Mouse (Mus musculus) stomach, embryonic 16.5 days (tissue): Measurements from ENCODE around the gene Ccl1. TPM values are rescaled to one million over a fixed set of nuclear protein-coding genes. Genes with fewer than 3 reads are reported as not detected.

ENCODE experiments used
- ATAC-seq: fragments of 200-750 bp; cut with Nextera tagmentation; 2 replicates; pipeline ENCODE4 v1.8.0; 2017; ENCODE audit warnings: moderate number of reproducible peaks, moderate TSS enrichment; ENCODE audit not compliant: insufficient read depth, low FRiP score
- H3K27ac ChIP-seq: fragments of 300-500 bp; sonication (generic); 2 replicates; pipeline ENCODE4 v1.5.1; 2014; ENCODE audit warnings: low read length
- H3K27me3 ChIP-seq: fragments of 300-500 bp; sonication (generic); 2 replicates; pipeline ENCODE4 v1.6.1; 2014; ENCODE audit warnings: low read length, control low read depth, mixed read lengths; ENCODE audit not compliant: control insufficient read depth, insufficient read depth
- H3K36me3 ChIP-seq: fragments of 300-500 bp; sonication (generic); 2 replicates; pipeline ENCODE4 v1.6.1; 2014; ENCODE audit warnings: low read length; ENCODE audit not compliant: control insufficient read depth, insufficient read depth
- H3K4me1 ChIP-seq: fragments of 300-500 bp; sonication (generic); 2 replicates; pipeline ENCODE4 v1.6.1; 2014; ENCODE audit warnings: low read length, control low read depth, mixed read lengths; ENCODE audit not compliant: control insufficient read depth, insufficient read depth
- H3K4me2 ChIP-seq: fragments of 300-500 bp; sonication (generic); 2 replicates; pipeline ENCODE4 v1.6.1; 2014; ENCODE audit warnings: low read depth, low read length, mixed read lengths
- H3K4me3 ChIP-seq: fragments of 300-500 bp; sonication (generic); replicated peaks from 2 replicates; pipeline ENCODE4 v1.5.1; 2014; ENCODE audit warnings: mild to moderate bottlenecking, low read length
- H3K9ac ChIP-seq: fragments of 300-500 bp; sonication (generic); 2 replicates; pipeline ENCODE4 v1.6.1; 2014; ENCODE audit warnings: low read length
- H3K9me3 ChIP-seq: fragments of 300-500 bp; sonication (generic); replicated peaks from 2 replicates; pipeline ENCODE4 v1.6.1; 2016; ENCODE audit warnings: low read length, control low read depth; ENCODE audit not compliant: control insufficient read depth
- WGBS: fragments of 180-500 bp; shearing (Covaris S2); extraction: QIAGEN DNeasy Blood & Tissue Kit; methylation state at CpG from one replicate; pipeline ENCODE4 v1.1.7; 2014; 5-methylcytosine and 5-hydroxymethylcytosine counted together
- polyA plus RNA-seq: library from polyadenylated mRNA; unstranded; fragments of >200 nt; fragmentation: Nextera tagmentation; extraction: Ambion mirVana; gene quantifications from 2 replicates; pipeline ENCODE4 v1.2.1, GENCODE M21; 2015

The Ccl1 gene
- polyA plus RNA-seq, 1 experiment from 2014 or later, result not detected

DNA sequence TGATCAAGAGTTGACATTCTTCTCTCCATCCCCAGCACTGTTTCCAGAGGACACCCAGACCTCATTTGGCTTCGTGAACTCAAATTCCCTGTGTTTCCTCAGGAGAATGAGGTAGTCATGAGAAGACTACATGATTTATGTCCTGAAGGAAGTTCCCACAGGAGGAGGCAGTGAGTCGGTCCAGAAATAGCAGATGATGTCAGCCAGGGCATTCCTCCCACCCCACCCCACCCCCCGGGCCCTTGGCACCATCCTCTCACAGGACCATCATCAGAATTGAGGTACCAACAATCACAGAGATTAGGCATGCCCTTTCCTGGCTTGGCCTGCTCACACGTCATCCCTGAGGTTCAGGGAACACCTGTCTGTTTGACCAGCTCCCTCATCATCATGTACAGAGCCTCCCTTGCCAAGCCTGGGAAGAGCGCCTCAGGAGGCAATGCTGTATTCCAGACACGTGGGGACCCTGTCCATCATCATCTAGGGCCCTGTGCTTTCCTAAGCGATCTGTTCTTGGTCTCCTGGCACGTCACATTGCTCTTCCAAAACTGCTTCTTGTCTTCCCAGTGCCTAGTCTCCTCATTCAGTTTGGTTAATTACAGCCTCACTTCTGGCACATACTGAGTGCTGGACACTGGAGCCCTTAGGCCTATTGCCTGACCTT lies 31.2 kb downstream of the Ccl1 start:
- Histone ChIP-seq H3K27ac (no peak overlapping the region), H3K4me1 (no peaks in the 10 kb centered on the region), H3K36me3 (no peaks in the 10 kb centered on the region), H3K4me2 (no peak overlapping the region), H3K27me3 (no peaks in the 10 kb centered on the region), H3K9ac (no peak overlapping the region), H3K4me3 (no peak overlapping the region), H3K9me3 (no peaks in the 10 kb centered on the region)
- WGBS, result 63% methylated on average over 8 of the region's 8 CpGs
- ATAC-seq, result no peak

DNA sequence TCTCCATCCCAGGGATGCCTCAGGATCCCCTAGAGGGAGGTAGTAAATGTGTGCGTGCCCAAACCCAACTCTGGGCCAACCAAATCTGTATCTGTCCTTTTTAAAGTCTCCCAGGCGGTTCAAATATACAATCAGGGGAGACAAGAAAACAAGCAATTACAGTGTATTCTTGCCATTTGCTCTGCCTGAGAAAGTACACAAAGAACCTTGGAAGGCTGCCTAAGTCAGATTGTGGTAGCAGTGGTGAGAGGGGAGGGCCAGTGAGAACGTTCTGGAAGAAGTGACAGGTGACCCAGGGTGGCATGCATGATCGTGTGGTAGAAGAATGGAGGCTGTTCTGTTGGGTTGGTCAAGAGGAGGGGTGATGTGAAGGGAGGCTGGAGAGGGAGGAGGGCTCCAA lies 46.4 kb downstream of the Ccl1 start:
- 40% methylated on average over 4 of the region's 4 CpGs for WGBS

DNA sequence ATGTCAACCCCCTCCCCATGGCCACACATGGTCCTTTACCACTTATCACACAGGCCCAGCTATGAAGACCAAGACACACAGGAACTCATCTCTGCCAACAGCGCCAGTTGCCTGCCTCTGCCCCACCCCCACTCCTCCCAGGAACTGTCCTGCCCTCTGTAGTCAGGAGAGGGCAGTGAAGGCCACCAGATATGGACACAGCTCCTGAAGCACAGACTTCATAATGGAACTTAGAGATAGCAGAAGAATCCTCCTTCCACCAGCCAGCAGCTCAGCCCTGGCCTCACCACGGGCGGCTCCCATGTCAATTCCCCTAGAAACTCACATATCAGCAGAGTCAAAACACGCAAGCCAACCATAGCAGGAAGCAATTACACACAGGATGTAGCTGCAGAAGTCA lies 49.9 kb downstream of the Ccl1 start:
- no peaks in the 10 kb centered on the region for H3K9me3 ChIP-seq
- no peak overlapping the region for H3K27ac ChIP-seq
- H3K36me3 ChIP-seq, result no peaks in the 10 kb centered on the region
- ATAC-seq, result no peak
- H3K9ac ChIP-seq, result no peak overlapping the region
- WGBS, result 12% methylated on average over 4 of the region's 4 CpGs
- H3K4me1 ChIP-seq, result no peaks in the 10 kb centered on the region
- H3K27me3 ChIP-seq, result no peaks in the 10 kb centered on the region
- no peak overlapping the region for H3K4me2 ChIP-seq
- no peak overlapping the region for H3K4me3 ChIP-seq

More for the DNA sequence above, 46.4 kb downstream of the Ccl1 start:
- no peaks in the 10 kb centered on the region for H3K4me1 ChIP-seq
- ATAC-seq, result no peak
- no peaks in the 10 kb centered on the region for H3K36me3 ChIP-seq
- H3K9ac ChIP-seq, result no peak overlapping the region
- no peak overlapping the region for H3K4me2 ChIP-seq
- no peak overlapping the region for H3K4me3 ChIP-seq
- H3K27ac ChIP-seq, result no peak overlapping the region
- H3K9me3 ChIP-seq, result no peaks in the 10 kb centered on the region
- no peaks in the 10 kb centered on the region for H3K27me3 ChIP-seq

DNA sequence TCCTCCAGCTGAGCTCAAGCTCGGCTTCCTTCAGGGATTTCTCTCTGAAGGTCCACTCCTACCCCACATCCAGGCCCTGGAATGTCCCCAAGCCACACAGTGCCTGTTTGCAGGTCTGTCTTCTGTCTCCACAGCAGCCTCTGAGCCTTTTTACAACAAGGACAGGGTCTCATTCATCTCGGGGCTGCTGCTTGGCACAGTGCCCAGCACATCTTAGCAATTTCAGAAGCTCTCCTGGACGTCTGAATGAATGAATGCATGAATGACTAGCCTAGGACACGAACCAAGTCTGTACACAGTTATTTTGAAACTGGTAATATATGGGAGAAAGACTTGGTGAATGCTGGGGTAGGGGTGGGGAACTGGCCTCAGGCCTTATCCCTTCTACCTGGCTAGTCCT lies 52.1 kb downstream of the Ccl1 start:
- no peak overlapping the region for H3K4me2 ChIP-seq
- 20% methylated on average over 4 of the region's 4 CpGs for WGBS
- no peak for ATAC-seq
- H3K4me1 ChIP-seq, result no peaks in the 10 kb centered on the region
- H3K9me3 ChIP-seq, result no peaks in the 10 kb centered on the region
- no peak overlapping the region for H3K9ac ChIP-seq
- no peaks in the 10 kb centered on the region for H3K27me3 ChIP-seq
- H3K4me3 ChIP-seq, result no peak overlapping the region
- H3K27ac ChIP-seq, result no peak overlapping the region
- no peaks in the 10 kb centered on the region for H3K36me3 ChIP-seq

DNA sequence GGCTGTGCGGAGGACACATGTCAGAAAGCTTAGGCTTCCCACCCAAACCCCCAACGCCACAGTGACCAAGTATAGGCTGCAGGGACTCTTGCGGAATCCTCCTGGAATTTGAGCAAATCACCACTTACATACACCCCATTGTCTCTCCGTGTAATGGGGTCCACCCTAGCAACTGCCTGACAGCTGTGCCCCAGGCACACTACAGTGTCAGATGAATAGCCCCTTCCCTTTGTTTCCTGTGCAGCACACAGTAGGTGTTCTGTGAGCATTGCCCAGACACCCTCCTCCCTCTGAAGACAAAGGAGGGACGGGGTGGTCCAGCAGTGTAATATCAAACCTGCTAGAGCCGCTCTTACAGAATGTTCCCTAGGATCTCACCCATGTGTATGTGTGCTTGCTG lies 54.2 kb downstream of the Ccl1 start:
- H3K27me3 ChIP-seq, result no peaks in the 10 kb centered on the region
- H3K4me2 ChIP-seq, result no peak overlapping the region
- no peak overlapping the region for H3K4me3 ChIP-seq
- H3K9ac ChIP-seq, result no peak overlapping the region
- no peaks in the 10 kb centered on the region for H3K9me3 ChIP-seq
- no peak overlapping the region for H3K27ac ChIP-seq
- WGBS, result 69% methylated on average over 6 of the region's 6 CpGs
- ATAC-seq, result no peak
- no peaks in the 10 kb centered on the region for H3K4me1 ChIP-seq
- H3K36me3 ChIP-seq, result no peaks in the 10 kb centered on the region

DNA sequence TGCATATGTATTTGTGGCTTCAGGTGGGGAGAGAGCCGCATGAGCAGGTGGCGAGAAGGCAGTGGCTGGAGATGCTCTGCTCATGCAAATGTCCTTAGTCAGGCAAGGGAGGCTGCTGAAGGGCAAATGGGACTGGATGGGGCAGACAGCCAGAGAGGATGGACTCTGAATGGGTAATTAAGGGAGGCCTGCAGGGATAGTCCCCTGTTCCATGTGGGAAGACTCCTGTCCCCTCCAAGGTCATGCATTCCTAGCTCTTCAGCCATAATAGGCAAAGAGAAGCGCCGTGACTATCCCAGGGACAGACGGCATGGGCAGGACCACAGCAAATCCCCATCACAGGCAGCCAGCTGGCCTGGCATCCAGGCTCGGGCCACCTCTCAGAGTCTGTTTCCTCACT lies 55.5 kb downstream of the Ccl1 start:
- Histone ChIP-seq H3K4me2 (no peak overlapping the region), H3K9me3 (no peaks in the 10 kb centered on the region), H3K9ac (no peak overlapping the region), H3K36me3 (no peaks in the 10 kb centered on the region), H3K4me3 (no peak overlapping the region), H3K27me3 (no peaks in the 10 kb centered on the region), H3K4me1 (no peaks in the 10 kb centered on the region), H3K27ac (no peak overlapping the region)
- WGBS, result 85% methylated on average over 6 of the region's 6 CpGs
- no peak for ATAC-seq

DNA sequence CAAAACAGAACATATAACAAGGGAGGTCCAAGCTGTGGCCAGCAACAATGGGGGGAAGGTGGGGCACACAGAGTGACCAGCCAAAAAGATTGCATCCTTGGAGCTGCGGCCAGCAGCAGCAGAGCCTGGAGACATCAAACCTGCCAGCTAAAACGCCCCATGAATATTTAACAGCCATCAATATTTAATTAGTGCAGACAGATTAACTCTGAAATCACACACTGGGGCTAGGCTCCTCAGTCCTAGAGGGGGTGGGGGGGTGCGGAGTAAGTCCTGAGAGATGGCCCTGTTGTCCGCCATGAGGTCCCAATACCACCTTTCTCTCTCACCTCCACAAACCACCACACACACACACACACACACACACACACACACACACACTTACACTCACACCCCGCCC lies 68.1 kb downstream of the Ccl1 start:
- WGBS, result 63% methylated on average over 5 of the region's 5 CpGs
- Histone ChIP-seq H3K4me1 (no peaks in the 10 kb centered on the region), H3K4me2 (no peak overlapping the region), H3K9ac (no peak overlapping the region), H3K4me3 (no peak overlapping the region), H3K27ac (no peak overlapping the region), H3K36me3 (no peaks in the 10 kb centered on the region), H3K9me3 (no peaks in the 10 kb centered on the region), H3K27me3 (no peaks in the 10 kb centered on the region)
- ATAC-seq, result no peak

DNA sequence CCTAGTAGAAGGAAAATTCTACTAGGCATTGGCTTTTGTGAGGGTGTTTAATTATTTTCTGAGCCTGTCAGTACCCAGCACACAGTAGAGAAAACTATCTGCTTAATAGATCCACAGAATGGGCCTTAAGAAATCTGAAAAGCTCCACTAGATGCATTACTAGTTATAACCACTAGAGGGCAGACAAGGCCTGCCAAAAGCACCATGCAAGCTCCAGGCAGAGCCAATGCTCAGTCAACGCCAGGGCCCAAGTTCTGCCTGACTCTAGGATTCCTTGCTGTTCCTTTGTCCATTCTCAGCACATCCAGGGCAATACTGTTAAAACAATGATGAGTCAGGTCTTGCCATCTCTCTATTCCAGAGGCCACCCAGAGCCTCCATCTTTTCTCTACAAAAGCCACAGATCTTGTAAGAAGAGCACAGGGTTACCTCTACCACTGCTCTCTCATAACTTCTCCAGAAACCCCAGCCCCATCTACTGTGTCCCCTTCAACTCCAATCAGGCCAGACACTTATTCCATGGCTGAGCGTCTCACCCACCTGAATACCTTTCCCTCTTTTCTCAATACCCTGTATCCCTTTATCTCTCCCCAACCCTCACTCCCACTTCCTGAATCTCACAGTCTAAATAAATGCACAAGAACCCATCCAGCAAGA lies 69.8 kb downstream of the Ccl1 start:
- H3K36me3 ChIP-seq, result no peaks in the 10 kb centered on the region
- no peak overlapping the region for H3K9ac ChIP-seq
- H3K4me2 ChIP-seq, result no peak overlapping the region
- WGBS, result 43% methylated on average over 2 of the region's 2 CpGs
- H3K4me3 ChIP-seq, result no peak overlapping the region
- no peak overlapping the region for H3K27ac ChIP-seq
- H3K9me3 ChIP-seq, result no peaks in the 10 kb centered on the region
- H3K4me1 ChIP-seq, result no peaks in the 10 kb centered on the region
- H3K27me3 ChIP-seq, result no peaks in the 10 kb centered on the region
- no peak for ATAC-seq

DNA sequence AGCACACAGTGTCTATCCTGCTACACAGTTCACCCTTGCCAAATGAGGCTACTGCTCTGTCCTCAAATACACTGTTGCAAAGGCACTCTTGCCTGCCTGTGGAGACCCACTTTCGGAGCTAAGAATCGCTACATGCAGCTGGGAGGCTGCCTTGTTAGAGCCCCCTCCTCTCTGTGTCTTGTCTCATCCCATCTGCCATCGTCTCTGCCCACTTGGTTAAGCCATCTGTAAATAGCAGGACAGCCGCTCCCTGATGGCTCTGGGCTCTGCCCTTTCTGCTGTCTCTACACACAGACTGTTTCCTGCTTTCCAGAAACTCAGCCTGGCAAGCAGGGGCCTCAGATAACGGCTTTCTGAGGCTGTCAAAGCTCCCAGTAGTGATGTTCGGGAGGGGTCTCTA lies 71.5 kb downstream of the Ccl1 start:
- Histone ChIP-seq H3K9ac (no peak overlapping the region), H3K36me3 (no peaks in the 10 kb centered on the region), H3K9me3 (no peaks in the 10 kb centered on the region), H3K4me2 (no peak overlapping the region), H3K4me3 (no peak overlapping the region), H3K4me1 (no peaks in the 10 kb centered on the region), H3K27ac (no peak overlapping the region), H3K27me3 (no peaks in the 10 kb centered on the region)
- 43% methylated on average over 6 of the region's 6 CpGs for WGBS
- ATAC-seq, result no peak
